Mouse (Mus musculus): ENCODE data around the gene Gns.

- TF ChIP-seq EP300 (optimal IDR thresholded peaks at IDR 0.05): no peak
- no peak for TF ChIP-seq CTCF (IDR thresholded peaks at IDR 0.05; ENCODE audit: low read depth)
Measured at GRCm38 (mm10) chr10:121434441-121435103, 69.7 kb downstream of the Gns start.
